Mouse (Mus musculus) cerebellum, adult 2 months (tissue): ENCODE measurements around the gene Ctdsp2.

ENCODE experiments used
- CTCF ChIP-seq: fragments of 200-500 bp; IDR thresholded peaks from 2 replicates; pipeline ENCODE4 v1.5.1; 2011; ENCODE audit warnings: low read depth, mild to moderate bottlenecking, control low read depth, low read length, moderate library complexity, borderline replicate concordance; ENCODE audit not compliant: insufficient read depth
- POLR2A ChIP-seq: fragments of 200-500 bp; IDR thresholded peaks from 2 replicates; pipeline ENCODE4 v1.6.1; 2011; ENCODE audit warnings: low read length, control low read depth, borderline replicate concordance; ENCODE audit not compliant: insufficient read depth

DNA sequence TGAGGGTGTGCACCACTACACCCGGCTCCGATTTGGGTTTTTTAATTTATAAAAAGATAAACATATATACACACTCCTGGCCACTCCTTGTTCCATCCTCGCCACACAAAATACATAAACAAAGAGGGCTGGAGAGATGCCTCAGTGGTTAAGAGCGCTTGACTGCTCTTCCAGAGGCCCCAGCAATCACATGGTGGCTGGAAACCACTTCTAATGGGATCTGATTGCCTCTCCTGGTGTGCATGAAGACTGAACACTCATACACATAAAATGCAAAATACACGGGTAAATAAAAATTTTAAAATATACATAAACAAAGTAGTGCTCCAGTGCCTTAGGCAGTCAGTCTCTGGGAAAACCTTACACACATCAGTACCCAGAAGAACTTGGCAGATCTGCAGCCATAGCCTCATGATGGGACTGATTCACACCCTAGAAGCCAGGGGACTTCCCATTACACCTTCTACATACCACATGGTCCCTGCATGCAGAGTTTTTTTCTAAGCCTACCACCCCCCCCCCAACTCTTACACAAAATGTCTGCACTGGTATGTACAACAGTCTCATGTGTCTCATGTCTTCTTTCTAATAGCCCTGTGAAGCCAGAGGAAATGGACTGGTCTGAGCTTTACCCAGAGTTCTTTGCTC, 64.1 kb downstream of the Ctdsp2 start:
- no peak for TF ChIP-seq POLR2A
- TF ChIP-seq CTCF: no peak
